Mouse (Mus musculus) kidney, adult 2 months (tissue): ENCODE data around the gene Gpn2.

Experiments
- CTCF ChIP-seq: fragments of 200-500 bp; conservative IDR thresholded peaks from 2 replicates; pipeline ENCODE4 v1.5.1; 2011; ENCODE audit warnings: low read depth, mild to moderate bottlenecking, control low read depth, low read length, moderate library complexity, mixed read lengths; ENCODE audit not compliant: insufficient read depth, insufficient read length
- POLR2A ChIP-seq: fragments of 200-500 bp; IDR thresholded peaks from one replicate; pipeline ENCODE4 v1.6.1; 2011; ENCODE audit warnings: low read depth, low read length, control low read depth

DNA sequence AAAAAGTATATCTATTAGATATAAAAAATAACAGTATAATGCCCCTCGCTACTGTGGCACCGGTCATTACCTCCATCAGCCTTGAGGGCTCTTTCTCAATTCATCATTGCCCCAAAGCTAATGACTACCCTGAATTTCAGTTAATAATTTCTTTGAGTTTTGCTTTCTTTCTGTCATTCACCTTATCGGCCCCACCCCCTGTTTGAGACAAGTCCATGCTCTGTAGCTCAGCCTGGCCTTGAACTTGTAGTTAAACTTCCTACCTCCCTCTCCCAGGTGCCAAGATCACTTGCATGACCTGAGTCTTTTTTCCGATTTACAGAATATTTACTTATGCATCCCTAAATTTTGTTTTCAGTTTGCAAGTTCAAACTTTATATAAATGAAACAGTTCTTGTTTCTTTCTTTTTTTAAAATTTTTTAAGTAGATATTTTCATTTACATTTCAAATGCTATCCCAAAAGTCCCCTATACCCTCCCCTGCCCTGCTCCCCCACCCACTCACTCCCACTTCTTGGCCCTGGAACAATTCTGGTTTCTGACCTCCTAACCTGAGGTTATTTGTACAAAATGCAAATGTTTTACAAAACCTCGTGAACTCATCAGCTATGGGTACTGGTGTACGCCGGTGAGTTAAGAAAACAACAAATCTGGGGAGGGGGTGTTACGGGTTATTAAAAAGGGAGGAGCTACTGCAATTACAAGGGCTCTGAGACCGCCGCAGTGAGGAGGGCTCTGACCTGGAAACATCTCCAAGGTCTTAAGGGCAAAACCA lies 14.7 kb upstream of the Gpn2 start:
- no peak for TF ChIP-seq POLR2A
- TF ChIP-seq CTCF: no peak
